Mouse (Mus musculus) kidney, postnatal 25 days (tissue): ENCODE measurements around the gene Slc8a1.

Source experiments
- DNase-seq, 2 experiments: peaks; one replicate each; pipeline ENCODE4 v3.0.0; 2021; ENCODE audit warnings: mixed read lengths in 2 of 2

Gene Slc8a1

GRCm38 (mm10) chr17:81738311-81738755 lies at the start of gene Slc8a1:
Gene Slc8a1 (minus strand): TSS chr17:81738377.
- no peak for DNase-seq

- DNase-seq, result peak; percentile 48 to 68
Observed at GRCm38 (mm10) chr17:81787350-81787749, 49.2 kb upstream of the Slc8a1 start.

- DNase-seq, result no peak
Observed at GRCm38 (mm10) chr17:81782326-81782725, 44.1 kb upstream of the Slc8a1 start.

GRCm38 (mm10) chr17:81781491-81781890 lies 43.3 kb upstream of the Slc8a1 start:
- no peak for DNase-seq

- no peak for DNase-seq
Observed at GRCm38 (mm10) chr17:81779883-81780282, 41.7 kb upstream of the Slc8a1 start.

DNA sequence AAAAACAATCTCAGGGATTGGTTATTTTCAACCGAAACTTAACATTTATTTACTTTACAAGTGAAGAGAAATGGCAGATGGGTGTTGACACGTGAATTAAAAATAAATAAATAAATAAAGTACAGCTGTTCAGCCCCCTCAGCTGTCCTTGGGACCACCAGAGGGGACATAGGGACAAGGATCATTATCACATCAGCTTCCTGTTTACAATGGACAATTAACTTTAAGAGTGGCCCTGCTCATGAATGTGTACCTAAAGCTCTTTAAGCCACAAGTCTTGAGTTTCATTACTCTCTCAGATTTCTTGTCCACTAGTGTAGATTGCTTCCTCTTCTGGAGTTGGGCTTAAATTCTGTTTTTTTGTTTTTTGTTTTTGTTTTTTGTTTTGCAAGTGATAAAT lies 12.5 kb upstream of the Slc8a1 start:
- no peak for DNase-seq

DNA sequence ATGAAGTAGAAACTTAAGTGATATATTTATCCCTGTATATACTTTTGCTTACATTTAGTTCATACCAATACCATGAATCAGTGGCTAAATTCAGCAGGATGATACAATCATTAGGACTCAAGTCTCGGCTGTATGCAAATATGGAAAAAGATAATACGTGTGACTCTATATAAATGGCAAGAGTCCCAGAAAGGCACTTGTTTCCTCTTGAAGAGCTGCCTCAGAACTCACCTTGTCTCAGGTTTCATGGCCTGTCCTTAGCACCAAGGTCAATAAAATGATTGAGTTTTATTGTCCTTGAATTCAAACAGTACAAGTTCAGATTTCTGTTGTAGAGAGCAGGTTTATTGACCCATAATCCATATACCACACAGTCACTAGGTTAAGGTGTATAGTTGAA lies 4.9 kb upstream of the Slc8a1 start:
- DNase-seq, result no peak

- no peak for DNase-seq
Observed at GRCm38 (mm10) chr17:81740576-81740975, 2.4 kb upstream of the Slc8a1 start.

- DNase-seq, result no peak
Observed at GRCm38 (mm10) chr17:81737779-81738178, 398 bp downstream of the Slc8a1 start.

- DNase-seq, result no peak
Observed at GRCm38 (mm10) chr17:81737309-81737708, 868 bp downstream of the Slc8a1 start.

DNA sequence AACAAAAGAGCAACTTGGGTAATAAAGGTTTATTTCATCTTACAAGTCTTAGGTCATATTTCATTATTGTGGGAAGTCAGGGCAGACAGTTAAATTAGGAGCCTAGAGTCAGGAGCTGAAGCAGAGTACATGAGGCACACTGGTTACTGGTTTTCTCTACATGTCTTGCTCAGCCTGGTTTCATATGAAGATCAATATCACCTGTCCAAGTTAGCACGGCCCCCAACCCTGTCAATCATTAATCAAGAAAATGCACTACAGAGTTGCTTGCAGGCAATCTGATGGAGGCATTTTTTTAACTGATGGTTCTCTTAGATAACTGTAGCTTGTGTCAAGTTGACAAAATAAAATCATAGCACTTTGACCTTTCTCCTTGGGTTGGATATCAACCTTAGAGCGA lies 2.6 kb downstream of the Slc8a1 start:
- no peak for DNase-seq

DNA sequence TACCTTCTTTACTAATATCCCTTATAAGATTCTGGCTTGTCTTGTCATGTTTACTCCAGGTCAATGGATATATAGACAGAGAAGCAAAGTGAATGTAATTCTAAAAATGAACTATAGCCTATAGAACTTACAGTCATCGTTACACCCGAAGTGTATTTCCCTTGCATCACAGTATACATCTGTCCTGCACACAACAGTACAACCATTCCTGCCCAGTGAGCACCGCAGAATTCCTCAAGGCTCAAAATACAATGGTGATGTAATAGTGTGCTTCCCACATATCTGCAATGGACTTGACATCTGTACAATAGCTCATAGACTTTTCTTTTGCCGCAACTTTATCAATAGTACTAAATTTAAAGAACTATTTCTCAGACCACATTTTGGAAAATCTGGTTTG lies 8.3 kb downstream of the Slc8a1 start:
- no peak for DNase-seq

- DNase-seq, result no peak
Observed at GRCm38 (mm10) chr17:81712273-81712751, 25.9 kb downstream of the Slc8a1 start.

DNA sequence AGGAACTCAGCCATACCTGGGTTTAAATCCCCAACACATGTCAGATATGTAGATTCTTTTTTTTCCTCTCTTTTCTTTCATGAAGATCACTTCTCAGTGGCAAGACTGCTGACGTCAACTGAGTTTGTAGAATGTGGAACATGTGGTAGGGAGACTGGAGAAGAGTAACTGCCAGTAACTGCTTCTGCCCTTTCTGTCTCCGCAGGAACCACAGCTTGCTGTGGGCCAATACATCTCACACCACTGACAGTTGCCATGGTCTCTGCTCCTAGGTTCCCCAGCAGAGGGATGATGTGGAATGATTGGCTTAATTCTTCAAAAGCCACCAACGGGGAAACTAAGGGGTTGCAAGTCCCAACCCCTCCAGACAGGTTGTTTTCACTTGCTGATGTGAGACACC lies 33.4 kb downstream of the Slc8a1 start:
- DNase-seq, result no peak

DNA sequence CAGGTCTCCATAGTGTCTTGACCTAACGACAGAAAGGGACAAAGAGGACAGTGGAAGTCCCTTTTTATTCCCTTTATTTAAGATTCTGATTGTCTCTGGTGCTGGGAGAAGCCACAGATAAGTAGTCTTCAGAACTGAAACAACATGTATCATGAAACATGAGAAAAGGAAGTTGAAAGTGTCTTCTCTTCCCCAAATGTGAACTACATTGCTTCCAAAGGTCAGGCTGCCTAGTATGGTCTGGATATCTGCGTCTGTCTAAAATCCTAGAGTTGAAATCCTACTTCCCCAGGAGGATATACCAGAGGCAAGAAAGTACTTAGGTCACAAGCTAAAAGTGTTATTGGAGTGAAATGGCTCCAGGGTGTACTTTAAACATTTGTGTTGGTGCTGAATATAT lies 34.9 kb downstream of the Slc8a1 start:
- DNase-seq, result no peak

DNA sequence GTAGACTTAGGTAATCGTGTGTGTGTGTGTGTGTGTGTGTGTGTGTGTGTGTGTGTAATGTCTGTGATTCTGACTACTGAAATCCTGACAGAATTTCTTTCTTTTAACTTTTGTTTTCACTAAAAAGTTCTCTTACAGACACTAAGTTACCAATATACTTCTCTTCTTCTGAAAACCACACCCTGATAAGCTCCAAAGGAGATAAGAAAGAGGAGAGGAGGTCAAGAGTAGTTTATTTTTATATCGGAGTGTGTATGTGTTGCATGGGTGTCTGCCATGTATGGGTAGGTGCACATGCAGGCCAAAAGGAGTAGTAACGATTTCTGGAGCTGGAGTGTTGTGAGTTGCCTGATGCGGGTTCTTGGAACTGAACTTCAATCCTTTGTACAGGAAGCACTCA lies 36.5 kb downstream of the Slc8a1 start:
- no peak for DNase-seq

DNA sequence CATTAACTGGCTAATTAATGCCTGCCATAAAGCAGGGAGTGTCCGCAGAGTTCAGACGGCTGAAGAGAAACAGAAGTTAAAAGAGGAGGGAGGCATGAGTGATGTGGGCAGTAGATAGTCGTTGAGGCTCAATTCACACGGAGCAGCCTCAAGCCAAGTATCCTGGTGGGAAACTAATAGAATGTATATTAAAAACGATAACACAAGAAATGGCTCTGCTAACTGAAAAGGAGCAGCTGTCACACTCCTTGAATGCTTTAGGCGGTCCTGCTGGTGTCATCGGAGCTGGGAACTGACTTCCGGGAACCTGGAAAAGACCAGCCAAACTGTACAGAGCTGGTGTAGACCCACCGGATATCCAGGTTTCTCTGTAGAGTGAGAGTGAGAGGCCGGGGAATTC lies 39.4 kb downstream of the Slc8a1 start:
- DNase-seq, result no peak

DNA sequence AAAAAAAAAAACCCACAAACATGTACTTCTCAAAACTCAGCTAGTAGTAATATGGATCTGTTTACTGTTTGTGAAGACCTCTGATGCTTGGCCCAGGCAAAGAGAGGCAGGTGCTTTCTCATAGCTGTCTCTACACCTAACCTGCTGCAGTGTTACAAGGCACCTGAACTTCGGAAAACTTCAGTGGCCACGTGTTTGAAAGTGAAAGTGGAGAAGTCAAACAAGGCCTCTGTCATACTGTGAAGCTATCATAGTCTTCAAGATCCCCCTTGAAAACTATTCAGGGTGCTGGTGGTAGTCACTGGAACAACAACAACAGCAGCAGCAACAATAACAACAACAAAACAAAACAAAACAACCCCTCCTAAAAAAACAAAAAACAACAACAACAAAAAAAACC lies 40.5 kb downstream of the Slc8a1 start:
- no peak for DNase-seq

DNA sequence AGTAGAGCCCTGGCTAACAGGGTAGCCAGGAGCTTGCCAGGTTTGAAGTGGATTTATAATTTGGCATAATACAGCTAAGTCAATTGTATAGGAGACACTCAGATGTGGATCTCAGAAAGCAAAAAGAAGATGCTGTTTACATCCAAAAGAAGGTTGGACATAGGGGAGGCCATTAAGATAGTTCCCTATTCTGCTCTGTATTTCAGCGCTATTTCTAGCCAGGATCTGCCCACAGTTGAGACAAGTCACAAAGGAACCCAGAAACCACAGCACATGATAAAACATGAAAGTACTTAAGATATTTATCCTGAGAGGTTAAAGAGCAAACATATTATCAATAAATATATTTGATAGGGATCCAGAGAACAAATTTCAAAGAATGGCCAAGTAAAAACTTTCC lies 43.2 kb downstream of the Slc8a1 start:
- DNase-seq, result no peak

GRCm38 (mm10) chr17:81679616-81680015 lies 58.6 kb downstream of the Slc8a1 start:
- DNase-seq, result no peak

- no peak for DNase-seq
Observed at GRCm38 (mm10) chr17:81677450-81677849, 60.7 kb downstream of the Slc8a1 start.

DNA sequence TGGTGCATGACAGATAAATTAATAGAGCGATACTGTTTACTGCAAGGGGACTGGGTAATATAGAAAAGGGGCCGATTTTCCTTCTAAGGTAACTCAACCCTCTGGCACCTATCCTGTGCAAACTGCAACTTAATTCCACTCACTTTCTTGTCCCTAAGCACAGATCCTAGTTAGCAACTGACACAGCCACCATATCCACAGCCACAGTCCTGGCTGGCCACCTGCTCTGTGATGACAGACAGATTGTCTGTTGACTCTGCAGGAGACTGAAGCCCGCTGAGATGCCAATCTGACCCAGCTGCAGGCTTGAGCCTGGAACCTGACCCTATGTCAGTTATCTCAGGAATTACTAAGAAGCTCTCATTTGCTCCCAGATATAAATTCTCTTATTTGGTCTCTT lies 62.0 kb downstream of the Slc8a1 start:
- DNase-seq, result no peak

DNA sequence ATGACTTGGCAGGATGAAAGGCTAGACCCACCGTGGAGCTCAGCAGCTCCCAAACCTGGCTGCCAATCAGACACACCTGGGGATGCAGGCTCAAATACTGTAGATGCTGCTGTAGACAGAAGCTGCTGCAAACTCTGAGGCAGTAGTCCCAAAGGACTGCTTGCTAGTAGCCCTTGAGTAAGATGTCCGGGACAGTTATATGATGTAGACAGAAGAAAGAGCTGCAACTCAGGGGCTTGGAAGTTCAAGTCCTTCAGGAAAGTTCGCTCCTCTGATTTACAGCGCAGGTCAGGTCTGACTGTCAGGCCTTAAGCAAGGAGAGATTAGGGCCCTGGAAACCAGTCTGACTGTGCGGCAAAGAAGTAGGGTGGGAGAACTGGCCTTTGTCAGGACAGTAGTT lies 66.9 kb downstream of the Slc8a1 start:
- no peak for DNase-seq

DNA sequence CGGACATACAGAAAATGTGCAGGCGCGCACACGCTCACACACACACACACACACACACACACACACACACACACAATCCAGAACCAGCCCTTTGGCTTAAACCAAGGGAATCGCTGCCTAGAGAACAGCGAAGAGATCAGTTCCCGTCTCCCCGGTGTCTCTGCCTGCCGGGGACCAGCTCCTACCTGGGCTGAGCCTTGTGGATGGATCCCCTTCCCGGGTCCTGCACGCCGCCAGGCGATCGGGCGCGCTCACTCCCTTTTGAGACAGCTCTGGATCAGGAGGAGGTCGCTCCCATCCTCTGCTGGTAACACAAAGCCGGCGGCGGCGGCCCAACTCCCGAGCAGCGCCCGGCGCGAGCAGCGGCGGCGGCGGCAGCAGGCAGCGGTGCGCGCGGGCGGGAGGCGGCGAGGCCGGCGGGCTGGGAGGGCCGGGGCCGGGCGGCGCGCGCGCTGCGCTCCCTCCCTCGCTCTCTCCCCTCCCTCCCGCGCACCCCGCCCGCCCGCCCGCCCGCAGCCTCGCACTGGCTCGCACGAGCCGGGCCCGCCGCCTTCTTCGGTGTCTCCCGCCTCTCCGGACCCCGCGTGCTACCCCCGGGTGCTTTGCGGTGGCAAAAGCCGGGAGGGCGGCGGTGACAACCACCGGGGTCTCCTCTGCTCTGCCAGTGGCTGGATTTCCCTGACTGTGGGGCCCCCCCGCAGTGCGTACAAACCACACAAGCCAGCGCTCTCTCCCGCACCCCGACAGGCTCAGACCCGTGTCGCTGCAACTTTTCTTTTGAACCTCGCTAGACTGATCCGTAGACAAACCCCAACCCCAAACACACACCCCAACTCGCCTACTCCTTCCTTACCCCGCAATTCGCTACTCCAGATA lies 68.1 kb downstream of the Slc8a1 start:
- DNase-seq, result peak; percentile 48 to 69
